Mouse (Mus musculus) heart, embryonic 12.5 days (tissue): ENCODE data around the gene Uox. TPM values are rescaled to one million over a fixed set of nuclear protein-coding genes. Genes with fewer than 3 reads are reported as not detected.

Experiments
- polyA plus RNA-seq: library from polyadenylated mRNA; unstranded; fragments of >200 nt; fragmentation: Nextera tagmentation; extraction: Ambion mirVana; gene quantifications from 2 replicates; pipeline ENCODE4 v1.2.1, GENCODE M21; 2016

Uox gene
- polyA plus RNA-seq, 1 experiment from 2014 or later = 0.08 TPM

Other genes starting within 250 kb of the Uox start
- gene Ssx2ip, start 165.8 kb upstream of the Uox start, polyA plus RNA-seq = 24.4 and 26.0 TPM in 2 replicates
- gene Ctbs, start 120.6 kb upstream of the Uox start, polyA plus RNA-seq = 11.3 and 11.8 TPM in 2 replicates
- 4.9 and 7.5 TPM in 2 replicates for gene Spata1, start 70.7 kb upstream of the Uox start, polyA plus RNA-seq
- gene Gng5, start 70.6 kb upstream of the Uox start, polyA plus RNA-seq = 1,598 and 1,697 TPM in 2 replicates
- 41.2 and 45.6 TPM in 2 replicates for gene Rpf1, start 49.0 kb upstream of the Uox start, polyA plus RNA-seq
- gene Dnase2b, start 45.2 kb downstream of the Uox start, polyA plus RNA-seq = not detected in 2 replicates
- not detected in 2 replicates for gene 4930503B20Rik, start 80.9 kb downstream of the Uox start, polyA plus RNA-seq
- gene Samd13, start 115.2 kb downstream of the Uox start, polyA plus RNA-seq = 2.0 and 2.1 TPM in 2 replicates
- 64.8 and 66.0 TPM in 2 replicates for gene Prkacb, start 242.6 kb downstream of the Uox start, polyA plus RNA-seq